Mouse (Mus musculus): ENCODE data around the gene Ank3. TPM values are rescaled to one million over a fixed set of nuclear protein-coding genes. Genes with fewer than 3 reads are reported as not detected.

Gene Ank3
- polyA plus RNA-seq, 3 experiments from 2014 or later = 0.58 to 0.98 TPM; not detected in 1

GRCm38 (mm10) chr10:69538236-69538635 lies 139.7 kb downstream of the Ank3 start:
- no peak for ATAC-seq

- ATAC-seq = no peak
Measured at GRCm38 (mm10) chr10:69542439-69542838, 143.9 kb downstream of the Ank3 start.

- ATAC-seq = no peak
Measured at GRCm38 (mm10) chr10:69543876-69544620, 145.5 kb downstream of the Ank3 start.

- no peak for ATAC-seq
Measured at GRCm38 (mm10) chr10:69544653-69545052, 146.1 kb downstream of the Ank3 start.

- no peak for ATAC-seq
Measured at GRCm38 (mm10) chr10:69545936-69546335, 147.4 kb downstream of the Ank3 start.

- no peak for ATAC-seq
Measured at GRCm38 (mm10) chr10:69546643-69547042, 148.1 kb downstream of the Ank3 start.

- ATAC-seq = no peak
Measured at GRCm38 (mm10) chr10:69548771-69549170, 150.2 kb downstream of the Ank3 start.

- no peak for ATAC-seq
Measured at GRCm38 (mm10) chr10:69549221-69549620, 150.6 kb downstream of the Ank3 start.

GRCm38 (mm10) chr10:69550824-69551223 lies 152.3 kb downstream of the Ank3 start:
- no peak for ATAC-seq

- ATAC-seq = no peak
Measured at GRCm38 (mm10) chr10:69553091-69553490, 154.5 kb downstream of the Ank3 start.

GRCm38 (mm10) chr10:69555592-69555991 lies 157.0 kb downstream of the Ank3 start:
- ATAC-seq = no peak

- no peak for ATAC-seq
Measured at GRCm38 (mm10) chr10:69556278-69556677, 157.7 kb downstream of the Ank3 start.

GRCm38 (mm10) chr10:69560237-69560636 lies 161.7 kb downstream of the Ank3 start:
- no peak for ATAC-seq

GRCm38 (mm10) chr10:69562931-69563330 lies 164.4 kb downstream of the Ank3 start:
- no peak for ATAC-seq

GRCm38 (mm10) chr10:69565052-69565451 lies 166.5 kb downstream of the Ank3 start:
- no peak for ATAC-seq

- ATAC-seq = no peak
Measured at GRCm38 (mm10) chr10:69568976-69569375, 170.4 kb downstream of the Ank3 start.

- ATAC-seq = no peak
Measured at GRCm38 (mm10) chr10:69569740-69570139, 171.2 kb downstream of the Ank3 start.

- no peak for ATAC-seq
Measured at GRCm38 (mm10) chr10:69570466-69571288, 172.1 kb downstream of the Ank3 start.

GRCm38 (mm10) chr10:69571422-69571821 lies 172.8 kb downstream of the Ank3 start:
- ATAC-seq = no peak

- ATAC-seq = no peak
Measured at GRCm38 (mm10) chr10:69571972-69572371, 173.4 kb downstream of the Ank3 start.

- no peak for ATAC-seq
Measured at GRCm38 (mm10) chr10:69573054-69573453, 174.5 kb downstream of the Ank3 start.

GRCm38 (mm10) chr10:69573746-69574145 lies 175.2 kb downstream of the Ank3 start:
- no peak for ATAC-seq

GRCm38 (mm10) chr10:69574190-69574663 lies 175.7 kb downstream of the Ank3 start:
- no peak for ATAC-seq

GRCm38 (mm10) chr10:69574894-69575293 lies 176.3 kb downstream of the Ank3 start:
- no peak for ATAC-seq
